10 mouse cellular contexts compared by ENCODE assay signal in the genomic region with DNA sequence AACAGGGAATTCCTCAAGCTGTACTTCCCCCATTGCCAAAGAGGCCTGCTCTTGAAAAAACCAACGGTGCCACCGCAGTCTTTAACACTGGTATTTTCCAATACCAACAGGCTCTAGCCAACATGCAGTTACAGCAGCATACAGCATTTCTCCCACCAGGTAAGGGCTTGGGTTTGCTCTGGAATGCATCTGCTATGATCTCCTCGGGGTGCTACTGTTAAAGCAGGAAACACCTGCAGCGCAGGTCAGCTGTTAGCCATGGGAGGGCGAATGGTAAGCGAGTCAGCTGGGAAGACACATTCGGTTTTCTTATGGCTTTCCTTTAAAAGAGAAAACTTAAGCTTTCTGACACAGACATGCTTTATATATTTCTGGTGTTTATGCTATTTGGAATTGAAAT.
DNase-seq lines count a peak whose midpoint lies in the region; ATAC-seq and TF ChIP-seq lines count a peak whose summit lies in the region.
"Had no signal": no experiment of that assay in that cellular context is flagged by ENCODE, and none has a peak within 500 bp of the region (broad histone marks: within the 10 kb centered on the region; RNA-seq: fewer than 3 reads in every experiment).

No protein-coding gene starts in this region.

- no peak for TF ChIP-seq EP300 in MEL (IDR thresholded peaks at IDR 0.05; ENCODE audit: low read depth in 1 of 2, low read length in 2 of 2)

- DNase-seq in left cerebral cortex, adult 2 months (ENCODE audit: extremely low spot score in 1 of 2, low spot score in 2 of 2): no peak
- DNase-seq in left cerebral cortex, adult 9 months (ENCODE audit: low spot score in 2 of 2): no peak
- no peak for DNase-seq in MEL (ENCODE audit: low read depth, low spot score)
- DNase-seq in thymus, adult 2 months: peak; percentile 36
- no peak for DNase-seq in right cerebral cortex, postnatal 36 days (ENCODE audit: low spot score in 2 of 2)
- no peak for DNase-seq in lung, postnatal 14 days
- DNase-seq: cerebellum, postnatal 14 days; layer of hippocampus, adult 9-11 months; right cerebral cortex, postnatal 4 days had no signal

- H3K9ac ChIP-seq in MEL (ENCODE audit: control insufficient read depth, low read depth, low read length, poor library complexity, severe bottlenecking): no peak overlapping the region

- intact Hi-C loops in left cerebral cortex, adult 2 months (cut with DNase I): no loop called here

- H3K79me2 ChIP-seq in MEL (ENCODE audit: control insufficient read depth, insufficient read depth, low read length, poor library complexity): peaks cover 22% of the 10 kb centered on the region

- TF ChIP-seq CTCF in left cerebral cortex, adult 2 months (IDR thresholded peaks at IDR 0.05): no peak
- no peak for TF ChIP-seq CTCF in MEL (IDR thresholded peaks at IDR 0.05 in 2 of 3, conservative IDR thresholded peaks at IDR 0.05 in 1 of 3; ENCODE audit: control insufficient read depth in 1 of 3, insufficient read depth in 1 of 3, low read depth in 2 of 3, low read length in 3 of 3, poor library complexity in 1 of 3, severe bottlenecking in 1 of 3)
- no peak for TF ChIP-seq CTCF in thymus, adult 2 months (IDR thresholded peaks at IDR 0.05; ENCODE audit: borderline replicate concordance, control insufficient read depth, extremely low read depth, insufficient read depth, low read length, poor library complexity)

- no peak overlapping the region for H3K4me3 ChIP-seq in left cerebral cortex, adult 2 months
- H3K4me3 ChIP-seq in MEL (ENCODE audit: control insufficient read depth in 1 of 2, insufficient read depth in 1 of 2, low read depth in 2 of 2, low read length in 2 of 2): no peak overlapping the region
- H3K4me3 ChIP-seq in thymus, adult 2 months (ENCODE audit: control insufficient read depth, insufficient read depth, low read length): no peak overlapping the region

- peak overlapping the region; percentile 40; the same call in 1 of the 2 replicates for H3K27ac ChIP-seq in left cerebral cortex, adult 2 months
- H3K27ac ChIP-seq in MEL (ENCODE audit: control insufficient read depth, low read depth, low read length): peak overlapping the region; percentile 62; the same call in 1 of the 2 replicates
- H3K27ac ChIP-seq in thymus, adult 2 months (ENCODE audit: control insufficient read depth, insufficient read depth, low read length): peak overlapping the region; percentile 47

- H3K9me3 ChIP-seq in MEL (replicated peaks; ENCODE audit: insufficient read depth, low read length): no peaks in the 10 kb centered on the region

- peaks cover 38 to 71% of the 10 kb centered on the region in 2 experiments for H3K36me3 ChIP-seq in MEL (ENCODE audit: control insufficient read depth in 1 of 2, insufficient read depth in 2 of 2, low read length in 2 of 2)
- H3K36me3 ChIP-seq in thymus, adult 2 months (ENCODE audit: control insufficient read depth, insufficient read depth, low read length): peaks cover 42% of the 10 kb centered on the region

- no peak for TF ChIP-seq POLR2A in MEL (IDR thresholded peaks at IDR 0.05; ENCODE audit: control insufficient read depth in 1 of 2, insufficient read depth in 1 of 2, low read depth in 1 of 2, low read length in 2 of 2, poor library complexity in 1 of 2)
- TF ChIP-seq POLR2A in thymus, adult 2 months (IDR thresholded peaks at IDR 0.05; ENCODE audit: control insufficient read depth, extremely low read depth, insufficient read depth, low read length, poor library complexity): no peak

- 12% methylated on average over 7 of the region's 7 CpGs for WGBS in thymus, adult 2 months

- peak; percentile 15 for ATAC-seq in CD4-positive, CD25-positive, alpha-beta regulatory T cell, adult 4 months

- no peak for TF ChIP-seq RAD21 in MEL (IDR thresholded peaks at IDR 0.05; ENCODE audit: low read depth, low read length)

- H3K27me3 ChIP-seq in MEL (ENCODE audit: control insufficient read depth in 1 of 2, insufficient read depth in 2 of 2, low read length in 2 of 2): no peaks in the 10 kb centered on the region
- no peaks in the 10 kb centered on the region for H3K27me3 ChIP-seq in thymus, adult 2 months (ENCODE audit: control insufficient read depth, insufficient read depth, low read length)

- H3K4me1 ChIP-seq in MEL (ENCODE audit: control insufficient read depth in 1 of 2, insufficient read depth in 2 of 2, low read length in 2 of 2): peaks cover 15 to 16% of the 10 kb centered on the region in 2 experiments
- H3K4me1 ChIP-seq in thymus, adult 2 months (replicated peaks; ENCODE audit: control insufficient read depth, insufficient read depth, low read length): peaks cover 15% of the 10 kb centered on the region

TF ChIP-seq in MEL, 35 proteins besides CTCF, POLR2A, EP300 and RAD21:
- TF ChIP-seq ETS1 (IDR thresholded peaks at IDR 0.05; ENCODE audit: low read depth, low read length): no peak
- TF ChIP-seq MYB (IDR thresholded peaks at IDR 0.05; ENCODE audit: low read depth, low read length): no peak
- no peak for TF ChIP-seq UBTF (IDR thresholded peaks at IDR 0.05; ENCODE audit: borderline replicate concordance, insufficient read depth, low read depth, low read length)
- TF ChIP-seq POLR2AphosphoS5 (IDR thresholded peaks at IDR 0.05; ENCODE audit: borderline replicate concordance, low read depth, low read length): no peak
- no peak for TF ChIP-seq MYC (IDR thresholded peaks at IDR 0.05; ENCODE audit: low read depth, low read length)
- TF ChIP-seq KAT2A (conservative IDR thresholded peaks at IDR 0.05; ENCODE audit: low read depth, low read length): no peak
- TF ChIP-seq SMC3 (IDR thresholded peaks at IDR 0.05; ENCODE audit: low read depth, low read length): no peak
- no peak for TF ChIP-seq GABPA (IDR thresholded peaks at IDR 0.05; ENCODE audit: low read depth, low read length)
- TF ChIP-seq CHD1 (IDR thresholded peaks at IDR 0.05; ENCODE audit: low read depth, low read length): no peak
- TF ChIP-seq MAZ (IDR thresholded peaks at IDR 0.05; ENCODE audit: low read depth, low read length): no peak
- no peak for TF ChIP-seq HCFC1 (IDR thresholded peaks at IDR 0.05; ENCODE audit: low read depth, low read length)
- TF ChIP-seq NELFE (IDR thresholded peaks at IDR 0.05; ENCODE audit: low read depth, low read length): no peak
- TF ChIP-seq ZC3H11A (IDR thresholded peaks at IDR 0.05; ENCODE audit: low read depth, low read length): no peak
- TF ChIP-seq TCF12 (IDR thresholded peaks at IDR 0.05; ENCODE audit: low read depth, low read length): no peak
- TF ChIP-seq ZNF384 (IDR thresholded peaks at IDR 0.05; ENCODE audit: low read depth, low read length): no peak
- no peak for TF ChIP-seq BHLHE40 (IDR thresholded peaks at IDR 0.05; ENCODE audit: borderline replicate concordance, low read depth, low read length)
- TF ChIP-seq TBP (IDR thresholded peaks at IDR 0.05; ENCODE audit: low read depth, low read length): no peak
- TF ChIP-seq ZKSCAN1 (IDR thresholded peaks at IDR 0.05; ENCODE audit: low read depth, low read length): no peak
- no peak for TF ChIP-seq GATA1 (IDR thresholded peaks at IDR 0.05; ENCODE audit: low read depth, low read length)
- no peak for TF ChIP-seq E2F4 (IDR thresholded peaks at IDR 0.05; ENCODE audit: borderline replicate concordance, low read depth, low read length)
